Mouse (Mus musculus): ENCODE measurements around the gene Knop1.

Knop1 gene

GRCm38 (mm10) chr7:118855877-118856304 lies at the start of gene Knop1:
Gene Knop1 (minus strand): TSS chr7:118856254.
- no peak for DNase-seq (ENCODE audit: low spot score)

GRCm38 (mm10) chr7:118904530-118904929 lies 48.5 kb upstream of the Knop1 start:
- DNase-seq (ENCODE audit: low spot score): no peak

GRCm38 (mm10) chr7:118903879-118904278 lies 47.8 kb upstream of the Knop1 start:
- DNase-seq (ENCODE audit: low spot score): no peak

GRCm38 (mm10) chr7:118902944-118903343 lies 46.9 kb upstream of the Knop1 start:
- no peak for DNase-seq (ENCODE audit: low spot score)

GRCm38 (mm10) chr7:118900090-118900489 lies 44.0 kb upstream of the Knop1 start:
- DNase-seq (ENCODE audit: low spot score): no peak

GRCm38 (mm10) chr7:118898063-118898462 lies 42.0 kb upstream of the Knop1 start:
- no peak for DNase-seq (ENCODE audit: low spot score)

- no peak for DNase-seq (ENCODE audit: low spot score)
Measured at GRCm38 (mm10) chr7:118895469-118896450, 39.7 kb upstream of the Knop1 start.

- DNase-seq (ENCODE audit: low spot score): no peak
Measured at GRCm38 (mm10) chr7:118889046-118889680, 33.1 kb upstream of the Knop1 start.

- DNase-seq (ENCODE audit: low spot score): no peak
Measured at GRCm38 (mm10) chr7:118887303-118888055, 31.4 kb upstream of the Knop1 start.

- DNase-seq (ENCODE audit: low spot score): no peak
Measured at GRCm38 (mm10) chr7:118884969-118885368, 28.9 kb upstream of the Knop1 start.

GRCm38 (mm10) chr7:118883957-118884356 lies 27.9 kb upstream of the Knop1 start:
- no peak for DNase-seq (ENCODE audit: low spot score)

GRCm38 (mm10) chr7:118879466-118880029 lies 23.5 kb upstream of the Knop1 start:
- DNase-seq (ENCODE audit: low spot score): no peak

GRCm38 (mm10) chr7:118865362-118865761 lies 9.3 kb upstream of the Knop1 start:
- DNase-seq (ENCODE audit: low spot score): no peak

- no peak for DNase-seq (ENCODE audit: low spot score)
Measured at GRCm38 (mm10) chr7:118858640-118859039, 2.6 kb upstream of the Knop1 start.

- DNase-seq (ENCODE audit: low spot score): peak; percentile 79
Measured at GRCm38 (mm10) chr7:118855171-118855876, 730 bp downstream of the Knop1 start, which contains the start of gene Iqck. Gene Iqck (plus strand): TSS chr7:118855752.

GRCm38 (mm10) chr7:118854606-118855005 lies 1.4 kb downstream of the Knop1 start:
- no peak for DNase-seq (ENCODE audit: low spot score)

GRCm38 (mm10) chr7:118852611-118853010 lies 3.4 kb downstream of the Knop1 start:
- DNase-seq (ENCODE audit: low spot score): no peak

- no peak for DNase-seq (ENCODE audit: low spot score)
Measured at GRCm38 (mm10) chr7:118851571-118851970, 4.5 kb downstream of the Knop1 start.

GRCm38 (mm10) chr7:118850676-118851290 lies 5.3 kb downstream of the Knop1 start:
- no peak for DNase-seq (ENCODE audit: low spot score)

- no peak for DNase-seq (ENCODE audit: low spot score)
Measured at GRCm38 (mm10) chr7:118849543-118850250, 6.4 kb downstream of the Knop1 start.

Data from spleen, adult 12 weeks (tissue).